Mouse (Mus musculus): Measurements from ENCODE around the gene Gtse1.

Gene Gtse1

GRCm38 (mm10) chr15:85919191-85919891, 59.8 kb downstream of the Gtse1 start:
- Histone ChIP-seq H3K9me3 (ENCODE audit: low read length) (no peaks in the 10 kb centered on the region), H3K4me1 (replicated peaks; ENCODE audit: low read depth, low read length) (no peaks in the 10 kb centered on the region), H3K4me3 (replicated peaks; ENCODE audit: low read length) (no peak overlapping the region), H3K27me3 (ENCODE audit: insufficient read depth, low read length) (no peaks in the 10 kb centered on the region; the same call in 1 of the 2 replicates), H3K36me3 (ENCODE audit: insufficient read depth, low read length) (peaks cover 28% of the 10 kb centered on the region)
- TF ChIP-seq NANOG (IDR thresholded peaks at IDR 0.05; ENCODE audit: borderline replicate concordance, low read length) (no peak), POU5F1 (IDR thresholded peaks at IDR 0.05; ENCODE audit: borderline replicate concordance, low read length) (no peak), CTCF (conservative IDR thresholded peaks at IDR 0.05; ENCODE audit: low read length) (no peak)

DNA sequence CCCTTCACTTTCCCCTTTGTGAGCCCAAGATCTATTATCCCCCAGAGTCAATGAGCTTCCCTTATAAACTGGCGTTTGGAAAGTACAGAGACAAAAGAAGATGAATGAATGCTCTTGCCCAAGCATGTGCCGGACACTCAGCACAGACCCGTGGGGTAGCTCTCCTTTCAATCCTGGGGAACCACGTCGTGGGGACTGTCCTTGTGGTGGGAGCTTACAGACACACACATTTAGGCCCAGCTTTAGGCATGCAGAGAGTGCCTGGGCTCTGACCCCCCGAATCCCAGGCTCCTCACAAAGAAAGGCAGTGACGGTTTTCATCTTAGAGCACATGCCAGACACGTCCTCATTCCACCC, 60.3 kb downstream of the Gtse1 start:
- H3K4me3 ChIP-seq (replicated peaks; ENCODE audit: low read length), result no peak overlapping the region
- H3K36me3 ChIP-seq (ENCODE audit: insufficient read depth, low read length), result peaks cover 33% of the 10 kb centered on the region
- no peaks in the 10 kb centered on the region for H3K27me3 ChIP-seq (ENCODE audit: insufficient read depth, low read length)
- no peaks in the 10 kb centered on the region for H3K9me3 ChIP-seq (ENCODE audit: low read length)
- TF ChIP-seq POU5F1 (IDR thresholded peaks at IDR 0.05; ENCODE audit: borderline replicate concordance, low read length) (no peak), CTCF (conservative IDR thresholded peaks at IDR 0.05; ENCODE audit: low read length) (no peak), NANOG (IDR thresholded peaks at IDR 0.05; ENCODE audit: borderline replicate concordance, low read length) (no peak)
- H3K4me1 ChIP-seq (replicated peaks; ENCODE audit: low read depth, low read length), result no peaks in the 10 kb centered on the region

GRCm38 (mm10) chr15:85921855-85922254, 62.3 kb downstream of the Gtse1 start:
- no peaks in the 10 kb centered on the region for H3K9me3 ChIP-seq (ENCODE audit: low read length)
- H3K4me1 ChIP-seq (replicated peaks; ENCODE audit: low read depth, low read length), result no peaks in the 10 kb centered on the region
- H3K27me3 ChIP-seq (ENCODE audit: insufficient read depth, low read length), result no peaks in the 10 kb centered on the region
- TF ChIP-seq CTCF (conservative IDR thresholded peaks at IDR 0.05; ENCODE audit: low read length) (no peak), NANOG (IDR thresholded peaks at IDR 0.05; ENCODE audit: borderline replicate concordance, low read length) (no peak), POU5F1 (IDR thresholded peaks at IDR 0.05; ENCODE audit: borderline replicate concordance, low read length) (no peak)
- peaks cover 42% of the 10 kb centered on the region for H3K36me3 ChIP-seq (ENCODE audit: insufficient read depth, low read length)
- no peak overlapping the region for H3K4me3 ChIP-seq (replicated peaks; ENCODE audit: low read length)

Measured in E14TG2a.4 (cell line).